Mouse (Mus musculus) embryonic stem cell, embryonic (primary cell): ENCODE results near the gene Wdr47.
"Not testable (repeated sequence)": the region's sequence is repeated elsewhere in the genome, so short reads cannot be mapped to it uniquely, and the experiment has no call there.

Experiments used
- CTCF ChIA-PET, 4 experiments: fragments of 300-600 bp in 2 of 4; fragments of 350-600 bp in 2 of 4; sonication (Branson Sonifier 250); formaldehyde crosslinking; loops; one replicate each; lab custom pipeline; 2022; ENCODE audit warnings: inconsistent platforms in 2 of 4; lab: Charles Lee
- POLR2A ChIA-PET, 4 experiments: fragments of 300-600 bp in 2 of 4; fragments of 350-600 bp in 2 of 4; sonication (Branson Sonifier 250); formaldehyde crosslinking; loops; one replicate each; lab custom pipeline; 2022; ENCODE audit warnings: antibody characterized with exemption in 4 of 4, inconsistent platforms in 1 of 4; lab: Charles Lee

The Wdr47 gene

DNA sequence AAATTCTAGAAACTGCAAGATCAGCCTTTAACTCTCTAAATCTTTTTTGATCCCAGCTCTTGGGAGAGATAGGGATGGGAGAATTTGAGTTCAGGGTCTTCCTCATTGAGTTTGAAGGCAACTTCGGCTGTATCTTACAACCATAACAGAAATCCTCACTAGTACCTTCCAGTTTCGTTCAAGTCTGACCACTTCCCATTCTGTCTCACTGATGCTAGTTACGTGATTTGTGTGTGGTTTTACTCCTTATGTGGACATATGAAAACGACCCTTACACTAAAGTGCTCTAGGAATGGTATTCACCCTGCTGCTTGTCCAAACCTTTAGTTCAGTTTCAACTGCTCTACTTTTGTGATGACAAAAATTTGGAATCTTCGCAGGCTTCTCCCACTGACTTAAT lies 17.1 kb upstream of the Wdr47 start:
- POLR2A ChIA-PET, result interaction anchor here in 2 of 4 experiments (0.9 to 6.9 kb wide), 5 partner anchors 11 to 129 kb away, joined by 3 to 74 read pairs (median 34); partner anchors contain the start of genes Sars (in 1 of the 2), Tmem167b (in 1 of the 2) and Wdr47 (in 1 of the 2)
- CTCF ChIA-PET, result no interaction called here

DNA sequence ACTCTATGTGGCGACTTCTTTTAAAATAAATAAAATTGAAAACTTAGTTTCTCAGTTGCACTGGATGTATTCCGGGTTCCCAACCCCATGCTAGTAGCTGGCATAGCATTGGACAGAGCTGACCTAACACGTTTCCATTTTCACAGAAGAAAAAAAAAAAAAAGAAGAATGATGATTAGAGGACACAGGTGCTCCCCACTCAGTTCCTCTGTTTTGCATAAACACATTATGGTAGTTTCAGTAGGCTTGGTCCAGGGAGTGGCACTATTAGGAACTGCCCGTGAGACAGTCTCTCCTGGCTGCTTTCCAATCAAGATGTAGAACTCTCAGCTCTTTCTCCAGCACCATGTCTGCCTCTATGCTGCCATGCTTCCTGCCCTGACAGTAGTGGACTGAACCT lies 6.5 kb upstream of the Wdr47 start:
- POLR2A ChIA-PET, result interaction anchor here (0.7 to 6.5 kb wide), 9 partner anchors 9 to 30 kb away, joined by 3 to 74 read pairs (median 4); partner anchors contain the start of genes Taf13 (in 4 of the 4) and Tmem167b (in 1 of the 4)
- CTCF ChIA-PET, result interaction anchor here in 2 of 4 experiments (0.6 to 1.1 kb wide), 4 partner anchors 22 to 720 kb away, joined by 3 to 11 read pairs (median 3); partner anchors contain the start of genes Celsr2 (in 1 of the 2), Stxbp3 (in 1 of the 2) and Tmem167b (in 1 of the 2)

DNA sequence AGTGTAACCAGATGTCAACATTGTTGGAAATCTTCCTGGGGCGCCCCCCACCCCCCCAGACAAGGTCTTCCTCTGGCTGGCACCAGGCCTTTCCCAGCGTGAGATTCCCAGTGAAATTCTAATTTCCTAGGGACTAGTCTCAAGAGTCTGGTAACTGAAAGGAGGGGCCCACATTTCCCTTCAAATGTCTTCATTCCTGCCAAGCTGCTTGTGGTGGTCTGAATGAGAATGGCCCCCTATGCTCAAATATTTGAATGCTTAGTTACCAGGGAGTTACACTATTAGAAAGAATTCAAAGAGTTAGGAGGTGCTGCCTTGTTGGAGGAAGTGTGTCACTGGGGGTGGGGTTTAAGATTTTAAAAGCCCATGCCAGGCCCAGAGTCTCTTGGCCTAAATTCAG lies 2.6 kb upstream of the Wdr47 start:
- CTCF ChIA-PET, result interaction anchor here in 2 of 4 experiments (0.6 to 0.7 kb wide), 2 partner anchors 14 to 16 kb away, joined by 3 to 5 read pairs; no protein-coding TSS in a partner anchor
- POLR2A ChIA-PET, result interaction anchor here in 3 of 4 experiments (0.5 to 2.2 kb wide), 4 partner anchors 16 to 144 kb away, joined by 3 to 13 read pairs (median 4); partner anchors contain the start of gene Taf13 (in 2 of the 3)

DNA sequence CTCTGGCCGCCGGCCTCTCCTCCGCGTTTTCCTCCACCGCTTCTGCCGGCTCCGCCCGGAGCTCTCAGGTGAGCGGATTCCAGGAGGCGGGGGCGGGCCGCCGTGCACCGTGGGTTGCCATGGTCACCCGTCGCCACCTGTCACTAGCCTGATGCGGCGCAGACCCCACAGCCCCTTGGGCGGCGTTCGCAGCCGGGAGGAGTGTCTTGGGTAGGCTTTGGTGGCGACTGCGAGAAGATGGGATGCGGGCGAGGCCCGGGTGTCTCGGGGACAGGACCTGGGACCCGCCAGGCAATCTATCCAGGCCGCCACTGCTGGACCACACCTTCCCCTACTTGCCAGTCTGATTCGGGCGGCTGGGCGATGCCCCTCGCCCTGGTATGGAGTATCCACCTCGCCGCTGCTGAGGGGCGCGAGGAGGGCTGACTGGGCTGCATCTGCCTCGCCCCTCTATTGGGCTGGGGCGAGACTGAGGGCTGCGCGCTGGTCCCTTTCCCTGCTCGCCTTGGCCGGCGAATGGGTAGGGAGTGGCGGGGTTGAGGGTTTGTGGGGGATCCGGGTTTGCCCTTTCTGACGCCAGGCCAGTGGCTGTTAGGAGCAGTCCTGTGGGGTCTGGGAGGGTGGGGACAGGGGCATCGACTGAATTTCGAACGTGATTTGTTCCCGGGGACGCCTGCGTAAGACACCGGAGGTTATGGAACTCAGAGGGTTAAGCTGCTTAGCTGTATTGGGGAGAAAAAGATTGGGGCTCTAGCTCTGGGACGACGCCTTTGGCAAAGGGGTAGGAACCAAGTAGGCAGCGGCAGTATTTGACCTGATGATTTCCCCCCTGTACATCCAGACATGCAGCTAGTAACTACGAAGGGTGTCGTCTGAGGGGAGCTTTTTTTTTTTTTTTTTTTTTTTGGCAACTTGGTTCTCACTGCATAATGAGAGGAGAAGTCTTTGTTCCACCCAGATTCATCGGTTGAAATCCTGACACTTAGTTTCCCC lies 747 bp downstream of the Wdr47 start:
- CTCF ChIA-PET, result interaction anchor here (0.5 to 1.6 kb wide), 11 partner anchors 9 to 832 kb away, joined by 3 to 6 read pairs (median 3); partner anchors contain the start of genes Tmem167b (in 2 of the 4), Csf1 (in 1 of the 4) and Psrc1 (in 1 of the 4)
- POLR2A ChIA-PET, result interaction anchor here in 3 of 4 experiments (0.6 to 3.3 kb wide), 48 partner anchors 8 to 712 kb away, joined by 3 to 59 read pairs (median 4); partner anchors contain the start of genes Taf13 (in 3 of the 3), Gpsm2 (in 2 of the 3), Sars (in 2 of the 3) and Tmem167b (in 2 of the 3)

DNA sequence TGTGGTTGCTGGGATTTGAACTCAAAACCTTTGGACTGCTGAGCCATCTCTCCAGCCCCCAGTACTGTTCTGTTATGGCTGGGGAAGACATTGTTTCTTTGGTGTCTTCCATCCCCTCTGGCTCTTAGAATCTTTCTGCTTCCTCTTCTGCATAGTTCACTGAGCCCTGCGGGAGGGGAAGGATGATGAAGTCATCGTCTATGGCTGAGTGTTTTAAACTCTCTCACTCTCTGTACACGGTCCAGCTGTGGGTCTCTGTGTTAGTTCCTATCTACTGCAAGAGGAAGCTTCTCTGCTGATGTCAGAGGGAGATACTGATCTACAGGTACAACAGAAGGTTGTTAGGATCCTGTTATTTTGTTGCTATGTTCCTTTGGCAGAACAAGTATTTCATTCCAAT lies 17.8 kb downstream of the Wdr47 start:
- CTCF ChIA-PET, result no interaction called here
- POLR2A ChIA-PET, result no interaction called here

DNA sequence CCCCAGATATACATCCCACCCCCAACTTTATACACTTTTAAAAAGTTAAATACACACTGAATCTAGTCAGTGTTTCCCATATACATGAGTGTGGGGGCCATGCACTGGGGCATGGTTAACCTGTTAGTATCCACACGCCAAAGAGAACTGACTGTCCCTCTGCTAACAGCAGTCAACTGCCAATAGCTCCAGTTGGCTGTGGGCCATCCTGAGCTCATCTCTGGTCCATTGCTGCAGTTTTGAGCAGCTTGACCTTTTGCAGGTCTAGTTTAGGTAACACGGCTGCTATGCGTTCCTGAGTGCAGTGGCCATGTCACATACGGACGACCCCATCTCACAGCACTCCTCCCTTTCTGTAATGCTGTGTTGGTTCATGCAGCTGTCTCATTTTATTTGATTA lies 43.7 kb downstream of the Wdr47 start:
- POLR2A ChIA-PET, result interaction anchor here in 2 of 4 experiments (0.6 to 0.7 kb wide), 3 partner anchors 12 to 338 kb away, joined by 3 to 5 read pairs (median 3); no protein-coding TSS in a partner anchor
- CTCF ChIA-PET, result interaction anchor here in 2 of 4 experiments (0.6 to 0.7 kb wide), 2 partner anchors 21 to 227 kb away, joined by 3 to 5 read pairs; no protein-coding TSS in a partner anchor

DNA sequence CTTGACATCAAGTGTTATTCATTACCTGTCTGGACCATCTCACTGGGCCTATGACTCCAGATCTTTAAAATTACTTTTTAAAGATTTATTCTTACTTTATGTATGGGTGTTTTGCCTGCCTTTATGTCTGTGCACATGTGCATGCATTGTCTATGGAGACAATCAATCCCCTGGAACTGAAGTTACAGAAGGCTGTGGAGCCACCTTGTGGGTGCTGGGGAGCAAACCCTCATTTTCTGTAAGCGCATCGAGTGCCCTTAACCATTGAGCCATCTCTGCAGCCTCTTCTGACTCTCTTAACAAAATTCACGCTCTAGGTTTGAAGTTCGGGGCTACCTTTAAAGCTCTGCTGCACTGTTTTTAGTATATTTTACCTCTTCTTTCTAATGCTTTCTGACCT lies 48.3 kb downstream of the Wdr47 start:
- ChIA-PET CTCF (no interaction called here), POLR2A (interaction anchor here in 1 of 4 experiments (0.8 kb wide), 1 partner anchor 16 kb away, joined by 3 read pairs; no protein-coding TSS in a partner anchor)

DNA sequence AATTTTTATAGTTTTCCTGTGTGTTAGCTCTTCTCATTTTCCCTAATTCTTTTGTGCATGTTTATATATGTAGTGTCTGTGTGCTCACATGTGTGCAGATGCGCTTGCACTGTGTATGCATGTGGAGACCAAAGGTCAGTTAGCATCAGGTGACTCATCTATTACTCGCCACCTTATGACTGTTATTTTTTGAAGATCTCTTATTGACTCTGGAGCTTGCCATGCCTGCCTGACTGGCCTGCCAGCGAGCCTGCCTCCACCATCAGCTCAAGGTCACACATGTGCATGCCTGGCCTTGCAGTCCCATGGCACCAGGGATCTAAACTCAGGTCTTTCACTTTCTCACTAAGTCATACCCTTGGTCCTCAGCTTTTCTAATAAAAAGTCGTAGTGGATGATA lies 49.9 kb downstream of the Wdr47 start:
- CTCF ChIA-PET, result no interaction called here
- POLR2A ChIA-PET, result interaction anchor here in 1 of 4 experiments (0.6 to 1.8 kb wide), 2 partner anchors 11 to 148 kb away, joined by 3 to 5 read pairs; no protein-coding TSS in a partner anchor

DNA sequence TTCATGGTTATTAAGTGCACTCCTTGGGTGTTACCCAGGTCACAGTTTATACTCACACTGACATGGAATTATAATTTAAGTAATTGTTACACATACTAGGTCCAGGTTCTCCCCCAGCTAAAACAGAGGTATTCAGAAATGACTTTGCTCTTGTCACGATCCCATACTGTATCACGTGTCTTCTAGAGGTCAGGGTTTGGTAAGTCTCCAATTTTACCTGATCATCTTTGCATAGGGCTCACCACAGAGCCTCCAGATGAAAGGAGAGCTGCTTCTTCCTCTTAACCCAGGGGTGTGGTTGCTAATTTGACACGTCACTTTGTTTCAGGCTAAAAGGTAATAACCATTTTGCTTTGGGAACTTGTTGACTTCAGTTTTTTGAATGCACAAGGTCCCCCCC lies 53.8 kb downstream of the Wdr47 start:
- ChIA-PET CTCF (interaction anchor here in 1 of 4 experiments (0.7 kb wide), 1 partner anchor 211 kb away, joined by 5 read pairs; no protein-coding TSS in a partner anchor), POLR2A (interaction anchor here (0.7 to 1.5 kb wide), 7 partner anchors 10 to 383 kb away, joined by 3 to 13 read pairs (median 3); no protein-coding TSS in a partner anchor)

DNA sequence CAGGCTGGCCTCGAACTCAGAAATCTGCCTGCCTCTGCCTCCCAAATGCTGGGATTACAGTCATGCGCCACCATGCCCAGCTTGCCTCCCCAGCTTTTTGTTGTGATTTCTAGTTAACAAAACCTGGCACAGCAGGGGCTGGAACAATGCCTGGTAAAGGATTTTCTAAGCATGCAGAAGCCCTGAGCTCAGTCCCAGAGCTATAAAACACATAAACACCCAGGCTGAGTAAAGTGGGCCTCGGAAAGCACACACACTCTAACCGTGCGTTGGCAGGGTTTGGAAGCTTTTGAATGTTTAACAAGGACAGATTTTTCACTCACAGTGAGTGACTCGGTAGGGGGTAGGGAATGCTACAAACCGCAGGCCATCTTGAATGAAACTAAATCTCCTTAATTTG lies 55.0 kb downstream of the Wdr47 start:
- ChIA-PET CTCF (interaction anchor here in 1 of 4 experiments (0.6 to 0.7 kb wide), 2 partner anchors 63 to 154 kb away, joined by 3 to 4 read pairs; no protein-coding TSS in a partner anchor), POLR2A (interaction anchor here in 3 of 4 experiments (0.6 to 2.9 kb wide), 17 partner anchors 9 to 266 kb away, joined by 3 to 8 read pairs (median 3); partner anchors contain the start of genes Gpsm2 (in 2 of the 3), Taf13 (in 2 of the 3), Wdr47 (in 2 of the 3) and Prpf38b (in 1 of the 3))

DNA sequence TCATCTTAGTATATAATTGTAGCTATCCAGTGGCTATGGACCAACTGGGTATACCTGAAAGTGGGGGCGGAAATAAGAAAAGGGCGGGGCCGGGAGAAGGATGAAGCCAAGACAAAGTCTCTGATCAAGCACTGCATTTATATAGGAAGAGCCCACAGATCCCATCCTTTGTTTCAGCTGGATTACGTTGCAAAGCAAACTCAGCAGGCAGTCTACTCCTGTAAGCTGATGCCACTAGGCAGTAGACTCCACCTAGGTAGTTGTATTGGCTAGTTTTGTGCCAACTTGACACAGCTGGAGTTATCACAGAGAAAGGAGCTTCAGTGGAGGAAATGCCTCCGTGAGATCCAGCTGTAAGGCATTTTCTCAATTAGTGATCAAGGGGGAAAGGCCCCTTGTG lies 56.6 kb downstream of the Wdr47 start:
- POLR2A ChIA-PET, result interaction anchor here in 3 of 4 experiments (0.6 to 2.9 kb wide), 4 partner anchors 16 to 203 kb away, joined by 3 to 7 read pairs (median 4); partner anchors contain the start of genes Sars (in 1 of the 3) and Wdr47 (in 1 of the 3)

DNA sequence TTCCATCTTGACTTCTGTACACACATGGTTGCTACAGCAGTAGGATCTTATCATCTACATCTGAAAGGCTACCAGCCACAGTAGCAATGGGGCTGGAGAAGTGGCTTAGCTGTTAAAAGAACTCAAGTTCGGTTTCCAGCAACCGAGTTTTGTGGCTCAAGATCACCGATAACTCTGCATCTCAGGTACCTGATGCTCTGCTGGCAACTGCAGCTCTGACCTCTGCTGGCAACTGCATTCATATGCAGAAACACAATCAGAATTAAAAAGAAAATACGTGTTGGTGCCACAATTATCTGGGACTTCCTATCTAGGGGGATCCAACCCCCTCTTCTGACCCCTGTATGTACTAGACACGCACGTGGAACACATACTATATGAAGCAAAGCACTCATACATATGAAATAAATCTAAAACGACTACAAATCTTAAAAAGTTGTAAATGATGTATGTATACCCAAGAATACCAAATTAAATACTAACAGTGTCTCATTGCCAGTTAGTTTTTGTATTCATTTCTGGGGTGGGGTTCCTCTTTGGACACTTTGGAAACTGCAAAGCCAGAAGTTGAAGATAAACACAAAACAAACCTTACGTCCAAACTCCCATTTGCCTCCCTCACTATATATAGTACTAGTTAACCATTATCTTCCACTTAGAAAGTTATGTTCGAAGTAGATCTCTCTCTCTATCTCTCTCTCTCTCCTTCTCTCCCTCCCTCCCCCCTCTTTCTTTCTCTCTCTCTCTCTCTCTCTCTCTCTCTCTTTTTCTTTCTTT lies 62.0 kb downstream of the Wdr47 start:
- CTCF ChIA-PET, result interaction anchor here in 1 of 4 experiments (1.4 kb wide), 1 partner anchor 90 kb away, joined by 5 read pairs; no protein-coding TSS in a partner anchor
- POLR2A ChIA-PET, result interaction anchor here in 3 of 4 experiments (0.7 to 1.8 kb wide), 17 partner anchors 10 to 1038 kb away, joined by 3 to 13 read pairs (median 4); partner anchors contain the start of genes Taf13 (in 2 of the 3), Sars (in 1 of the 3), Stxbp3 (in 1 of the 3) and Wdr47 (in 1 of the 3)

More for the DNA sequence above, 56.6 kb downstream of the Wdr47 start:
- CTCF ChIA-PET, result not testable (repeated sequence)

DNA sequence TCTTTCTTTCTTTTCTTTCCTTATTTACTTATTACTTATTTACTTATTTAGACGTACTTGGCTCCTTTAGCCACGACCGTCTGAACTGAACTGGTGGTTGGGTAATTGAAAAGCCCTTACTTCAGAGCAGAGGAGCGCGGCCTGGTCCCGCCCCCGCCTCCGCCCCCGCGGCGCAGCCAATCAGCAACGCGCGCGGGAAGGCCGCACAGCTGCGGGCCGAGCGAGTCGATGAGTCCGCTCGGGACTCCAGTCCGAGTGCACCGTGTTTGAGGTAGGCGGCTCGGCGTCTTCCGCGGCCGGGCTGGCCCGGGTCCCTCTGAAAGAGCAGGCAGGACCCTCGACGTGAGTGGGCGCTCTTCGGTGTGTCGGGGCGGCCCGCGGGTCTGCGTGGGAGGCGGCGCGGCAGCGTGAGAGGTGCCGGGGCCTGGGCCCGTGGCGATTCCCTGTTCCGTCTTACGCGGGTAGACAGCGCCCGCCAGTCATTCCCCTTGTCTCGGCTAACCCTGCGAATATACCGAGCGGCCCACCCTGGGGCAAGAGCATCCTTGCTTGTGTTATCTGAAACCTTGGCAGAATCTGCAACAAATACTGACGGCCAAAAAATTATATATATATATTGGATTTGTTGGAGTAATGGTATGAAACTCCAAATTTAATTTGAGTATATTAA lies 62.8 kb downstream of the Wdr47 start, which contains the start of gene Clcc1:
Gene Clcc1, plus strand, starts transcription at position 204 of the 670 bp plus-strand sequence.
- ChIA-PET POLR2A (interaction anchor here (0.6 to 1.6 kb wide), 10 partner anchors 36 to 1039 kb away, joined by 3 to 6 read pairs (median 4); partner anchors contain the start of genes Stxbp3 (in 2 of the 4) and Taf13 (in 1 of the 4)), CTCF (no interaction called here)

DNA sequence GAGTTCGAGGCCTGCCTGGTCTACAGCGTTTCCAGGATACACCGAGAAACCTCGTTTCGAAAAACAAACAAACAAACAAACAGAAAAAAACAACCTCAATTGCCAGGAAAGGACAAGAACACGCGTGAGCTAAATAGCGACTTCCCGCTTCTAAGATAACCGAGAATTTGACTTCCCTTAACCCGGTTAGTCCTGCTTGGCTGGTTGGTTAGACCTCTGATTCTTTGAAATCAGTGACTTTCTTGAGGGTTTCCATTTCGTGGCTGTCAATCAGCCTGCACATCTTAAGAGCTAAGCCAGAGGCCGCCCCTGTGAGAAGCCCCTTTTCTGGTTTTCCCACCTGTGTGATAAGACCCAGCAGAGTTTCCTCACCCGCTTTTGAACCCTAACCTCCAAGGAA lies 63.5 kb downstream of the Wdr47 start:
- ChIA-PET POLR2A (interaction anchor here in 3 of 4 experiments (0.6 to 1.7 kb wide), 7 partner anchors 9 to 257 kb away, joined by 3 to 4 read pairs (median 3); partner anchors contain the start of genes Gpsm2 (in 1 of the 3) and Stxbp3 (in 1 of the 3)), CTCF (interaction anchor here in 3 of 4 experiments (0.6 to 1.0 kb wide), 3 partner anchors 63 to 789 kb away, joined by 3 to 5 read pairs (median 3); no protein-coding TSS in a partner anchor)

DNA sequence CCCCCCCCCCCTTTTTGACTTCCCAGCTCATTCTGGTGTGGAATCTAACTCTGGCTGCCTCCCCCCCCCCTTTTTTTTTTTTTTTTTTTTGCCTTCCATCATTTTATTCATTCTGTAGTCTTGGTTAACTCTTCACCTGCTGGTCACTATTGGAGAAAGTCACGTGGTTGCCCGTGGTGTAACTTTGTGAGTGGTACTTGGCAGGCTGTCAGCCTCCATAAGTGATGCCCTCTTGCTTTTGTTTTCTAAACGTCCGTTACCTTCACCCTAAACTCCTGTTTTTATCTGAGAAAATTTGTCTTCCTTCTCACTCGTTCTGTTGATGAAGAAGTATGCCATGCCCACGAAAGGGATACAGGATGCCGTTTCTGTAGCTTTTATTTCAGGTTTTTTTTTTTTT lies 64.4 kb downstream of the Wdr47 start:
- ChIA-PET CTCF (interaction anchor here in 3 of 4 experiments (0.6 to 1.0 kb wide), 6 partner anchors 64 to 468 kb away, joined by 3 to 7 read pairs (median 3); no protein-coding TSS in a partner anchor), POLR2A (interaction anchor here in 2 of 4 experiments (0.6 to 1.7 kb wide), 9 partner anchors 9 to 1052 kb away, joined by 3 to 4 read pairs (median 3); partner anchors contain the start of gene Gpsm2 (in 1 of the 2))

DNA sequence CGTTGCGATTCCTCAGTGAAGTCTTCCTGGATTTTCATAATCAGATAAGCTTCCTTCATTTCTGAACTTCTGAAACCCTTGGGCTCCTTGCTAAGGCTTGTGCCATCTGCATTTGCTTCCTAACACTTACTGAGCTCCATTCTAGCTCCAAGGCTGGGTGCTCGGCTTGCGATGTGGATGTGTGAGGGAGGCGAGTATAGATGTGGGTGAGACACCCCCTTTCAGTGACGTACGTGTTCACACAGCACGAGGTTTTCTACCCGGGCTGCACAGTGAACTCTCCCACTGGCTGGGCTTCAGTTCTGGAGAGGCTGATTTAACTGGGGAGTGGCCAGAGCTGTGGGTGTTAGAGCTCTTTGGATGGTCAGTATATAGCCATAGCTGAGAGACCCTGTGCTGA lies 67.5 kb downstream of the Wdr47 start:
- POLR2A ChIA-PET, result interaction anchor here in 2 of 4 experiments (0.8 to 1.3 kb wide), 3 partner anchors 9 to 119 kb away, joined by 3 read pairs; partner anchors contain the start of gene Gpsm2 (in 1 of the 2)
- CTCF ChIA-PET, result interaction anchor here in 1 of 4 experiments (0.6 to 1.2 kb wide), 2 partner anchors 87 to 114 kb away, joined by 3 to 4 read pairs; no protein-coding TSS in a partner anchor
